Mouse (Mus musculus): Measurements from ENCODE around the gene Tns2. TPM values are rescaled to one million over a fixed set of nuclear protein-coding genes. Genes with fewer than 3 reads are reported as not detected.

Tns2 gene
- polyA plus RNA-seq, 1 experiment from 2014 or later: 46.6 TPM

DNA sequence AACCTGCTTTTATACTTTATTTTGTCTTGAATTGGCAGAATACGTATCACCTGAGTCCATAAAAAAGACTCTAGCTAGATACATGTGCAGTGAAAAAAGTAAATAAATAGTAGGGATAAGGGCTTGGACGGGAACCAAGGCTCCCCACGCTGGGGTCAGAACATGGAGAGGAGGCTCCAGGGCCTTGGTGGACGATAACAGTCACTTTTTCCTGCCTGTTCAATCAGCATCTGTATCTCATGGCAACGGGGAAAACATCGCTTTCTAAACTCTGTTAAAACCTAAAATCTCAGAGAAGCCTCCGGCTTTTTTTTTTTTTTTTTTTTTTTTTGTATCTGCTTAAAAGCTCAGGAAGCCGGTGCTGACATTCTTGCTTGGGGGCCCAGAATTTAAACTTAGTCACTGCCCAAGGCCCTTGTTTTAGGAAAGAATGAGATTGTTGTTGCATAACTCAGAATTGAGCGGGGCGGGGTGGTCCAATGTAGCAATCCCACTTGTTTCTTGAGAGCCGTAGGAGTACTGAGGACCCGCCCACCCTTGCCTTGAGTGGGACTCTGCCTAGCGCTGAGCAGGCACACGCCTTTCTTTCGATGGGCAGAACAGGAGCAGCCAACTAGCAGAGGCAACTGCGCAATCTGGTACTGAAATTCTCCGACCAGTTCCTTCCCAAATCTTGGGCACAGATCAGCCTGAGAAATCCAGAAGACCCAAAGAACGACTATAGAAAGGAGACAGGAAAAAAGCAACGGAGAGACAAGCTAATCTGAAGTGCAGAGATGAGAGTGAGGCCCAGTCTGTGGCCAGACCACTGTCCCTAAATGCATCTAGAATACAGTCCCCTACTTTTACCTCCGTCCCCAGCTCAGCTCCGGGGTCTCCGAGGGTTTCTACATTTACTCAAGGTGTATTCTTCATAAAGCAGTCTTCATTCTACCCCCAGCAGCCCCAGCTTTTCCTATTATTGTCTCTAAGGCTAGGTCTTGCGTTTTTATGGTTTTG is 43.0 kb downstream of the Tns2 start:
- Histone ChIP-seq H3K9me3 (ENCODE audit: control insufficient read depth, low read length) (no peaks in the 10 kb centered on the region), H3K27me3 (ENCODE audit: control insufficient read depth, insufficient read depth, low read length) (peaks cover 13% of the 10 kb centered on the region), H3K9ac (ENCODE audit: low read depth, low read length) (no peak overlapping the region), H3K4me2 (replicated peaks; ENCODE audit: low read depth, low read length) (no peak overlapping the region), H3K4me3 (ENCODE audit: low read length) (no peak overlapping the region), H3K36me3 (ENCODE audit: control insufficient read depth, insufficient read depth, low read length) (no peaks in the 10 kb centered on the region), H3K4me1 (ENCODE audit: control insufficient read depth, insufficient read depth, low read length) (0 out of 2 replicates have a peak, but pooled peaks cover 3% of the 10 kb centered on the region), H3K27ac (ENCODE audit: low read depth, low read length) (peak overlapping the region; percentile 37; the same call in 1 of the 2 replicates)
- WGBS: 56% methylated on average over 23 of the region's 23 CpGs
- ATAC-seq (ENCODE audit: low FRiP score, low TSS enrichment): peak; percentile 44; the same call in 1 of the 2 replicates

DNA sequence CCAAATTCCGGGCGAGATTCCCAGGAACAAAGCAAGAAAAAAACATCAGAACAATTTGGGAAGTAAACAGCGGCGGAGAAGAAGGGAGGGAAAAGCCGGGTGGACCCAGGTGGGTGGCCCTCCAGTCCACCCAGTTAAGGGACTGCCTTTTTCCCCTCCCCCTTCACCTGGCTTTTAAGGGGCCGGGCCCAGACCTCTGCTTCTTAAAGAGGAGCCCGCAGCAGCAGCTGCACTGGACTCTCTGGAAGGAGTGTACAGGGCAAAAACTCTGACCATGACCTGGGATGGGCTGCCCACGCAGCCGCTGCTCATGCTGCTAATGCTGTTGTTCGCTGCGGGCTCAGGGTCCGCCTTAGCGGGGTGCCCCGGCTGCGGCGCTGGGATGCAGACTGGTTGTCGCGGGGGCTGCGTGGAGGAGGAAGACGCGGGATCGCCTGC is 44.1 kb downstream of the Tns2 start, which contains the start of gene Igfbp6:
TSS of gene Igfbp6 (plus strand) at position 89 of the 438 bp plus-strand sequence.
- Histone ChIP-seq H3K9me3 (ENCODE audit: control insufficient read depth, low read length) (no peaks in the 10 kb centered on the region), H3K27ac (ENCODE audit: low read depth, low read length) (peak within 1 kb of the TSS; percentile 37; the same call in 1 of the 2 replicates), H3K4me1 (ENCODE audit: control insufficient read depth, insufficient read depth, low read length) (0 out of 2 replicates have a peak, but pooled peaks cover 5% of the 10 kb centered on the region), H3K36me3 (ENCODE audit: control insufficient read depth, insufficient read depth, low read length) (no peaks in the 10 kb centered on the region), H3K4me3 (ENCODE audit: low read length) (peak within 1 kb of the TSS; percentile 26), H3K4me2 (replicated peaks; ENCODE audit: low read depth, low read length) (peak within 1 kb of the TSS; percentile 41), H3K9ac (ENCODE audit: low read depth, low read length) (peak within 1 kb of the TSS; percentile 31; the same call in 1 of the 2 replicates), H3K27me3 (ENCODE audit: control insufficient read depth, insufficient read depth, low read length) (peaks cover 13% of the 10 kb centered on the region)
- WGBS: 4% methylated on average over 22 of the region's 22 CpGs
- ATAC-seq (ENCODE audit: low FRiP score, low TSS enrichment): peak; percentile 57

DNA sequence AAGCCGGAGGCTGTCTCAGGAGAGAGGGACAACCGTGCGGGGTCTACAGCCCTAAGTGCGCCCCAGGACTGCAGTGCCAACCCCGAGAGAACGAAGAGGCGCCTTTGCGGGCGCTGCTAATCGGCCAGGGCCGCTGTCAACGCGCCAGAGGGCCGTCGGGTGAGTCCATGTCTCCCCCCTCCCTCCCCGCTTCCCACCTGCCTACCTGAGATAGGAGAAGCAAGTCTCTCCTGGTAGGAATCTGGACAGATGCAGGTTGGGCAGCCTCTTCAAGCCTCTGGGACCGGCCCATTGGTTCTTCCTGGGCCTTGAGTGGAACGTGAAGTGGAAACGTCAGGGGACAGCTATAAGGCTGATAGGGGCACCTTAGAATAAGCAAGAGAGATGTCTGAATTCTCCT is 44.5 kb downstream of the Tns2 start:
- Histone ChIP-seq H3K4me3 (ENCODE audit: low read length) (peak overlapping the region; percentile 26), H3K9ac (ENCODE audit: low read depth, low read length) (peak overlapping the region; percentile 31; the same call in 1 of the 2 replicates), H3K9me3 (ENCODE audit: control insufficient read depth, low read length) (no peaks in the 10 kb centered on the region), H3K27me3 (ENCODE audit: control insufficient read depth, insufficient read depth, low read length) (peaks cover 13% of the 10 kb centered on the region), H3K36me3 (ENCODE audit: control insufficient read depth, insufficient read depth, low read length) (no peaks in the 10 kb centered on the region), H3K4me2 (replicated peaks; ENCODE audit: low read depth, low read length) (peak overlapping the region; percentile 41), H3K27ac (ENCODE audit: low read depth, low read length) (no peak overlapping the region), H3K4me1 (ENCODE audit: control insufficient read depth, insufficient read depth, low read length) (0 out of 2 replicates have a peak, but pooled peaks cover 5% of the 10 kb centered on the region)
- WGBS: 13% methylated on average over 16 of the region's 19 CpGs
- ATAC-seq (ENCODE audit: low FRiP score, low TSS enrichment): no peak

DNA sequence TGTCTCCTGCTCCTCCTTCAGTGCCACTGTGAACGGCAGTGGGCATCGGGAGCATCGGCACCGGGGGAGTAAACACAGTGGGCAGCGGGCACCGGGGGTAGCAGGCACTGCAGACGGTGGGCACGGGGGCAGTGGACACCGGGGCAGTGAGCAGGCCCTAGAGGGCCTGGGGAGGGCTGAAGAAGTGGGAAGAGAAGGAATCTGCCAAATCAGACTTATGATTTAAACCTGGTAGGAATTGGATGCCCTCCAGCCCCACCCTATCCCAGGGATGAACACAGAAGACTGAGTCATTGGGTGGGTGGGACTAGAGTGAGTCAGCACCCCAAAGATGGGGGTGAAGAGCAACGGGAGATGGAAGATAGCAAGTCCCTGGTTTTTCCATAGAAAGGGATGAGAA is 45.1 kb downstream of the Tns2 start:
- H3K9ac ChIP-seq (ENCODE audit: low read depth, low read length): peak overlapping the region; percentile 12; the same call in 1 of the 2 replicates
- H3K4me3 ChIP-seq (ENCODE audit: low read length): peak overlapping the region; percentile 26; the same call in 1 of the 2 replicates
- 81% methylated on average over 10 of the region's 10 CpGs for WGBS
- peaks cover 7% of the 10 kb centered on the region; the same call in 1 of the 2 replicates for H3K4me1 ChIP-seq (ENCODE audit: control insufficient read depth, insufficient read depth, low read length)
- H3K36me3 ChIP-seq (ENCODE audit: control insufficient read depth, insufficient read depth, low read length): no peaks in the 10 kb centered on the region
- H3K9me3 ChIP-seq (ENCODE audit: control insufficient read depth, low read length): no peaks in the 10 kb centered on the region
- H3K4me2 ChIP-seq (replicated peaks; ENCODE audit: low read depth, low read length): peak overlapping the region; percentile 41; the same call in 1 of the 2 replicates
- H3K27ac ChIP-seq (ENCODE audit: low read depth, low read length): no peak overlapping the region
- no peak for ATAC-seq (ENCODE audit: low FRiP score, low TSS enrichment)
- H3K27me3 ChIP-seq (ENCODE audit: control insufficient read depth, insufficient read depth, low read length): peaks cover 13% of the 10 kb centered on the region

DNA sequence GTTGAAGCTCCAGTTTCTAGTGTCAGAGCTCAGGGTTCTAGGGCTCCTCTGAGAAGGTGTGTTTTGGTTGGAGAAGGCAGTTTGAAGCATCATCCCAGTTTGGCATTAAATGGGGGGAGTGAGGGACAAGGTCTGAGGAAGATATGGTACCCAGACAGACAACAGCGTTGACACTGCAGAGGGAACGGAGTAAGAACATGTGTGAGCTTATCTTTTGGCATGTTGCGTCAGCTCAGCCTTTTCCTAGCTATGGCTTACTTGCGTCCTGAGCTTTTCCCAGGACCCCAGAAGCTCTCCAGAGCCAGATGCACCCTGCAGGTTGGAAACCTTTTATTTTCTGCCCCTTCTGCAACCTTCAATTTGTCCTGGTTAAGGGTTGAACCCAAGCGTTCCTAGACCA is 45.9 kb downstream of the Tns2 start:
- peaks cover 13% of the 10 kb centered on the region for H3K27me3 ChIP-seq (ENCODE audit: control insufficient read depth, insufficient read depth, low read length)
- H3K4me2 ChIP-seq (replicated peaks; ENCODE audit: low read depth, low read length): no peak overlapping the region; the same call in 1 of the 2 replicates
- H3K4me3 ChIP-seq (ENCODE audit: low read length): no peak overlapping the region
- ATAC-seq (ENCODE audit: low FRiP score, low TSS enrichment): no peak
- H3K27ac ChIP-seq (ENCODE audit: low read depth, low read length): no peak overlapping the region
- no peaks in the 10 kb centered on the region for H3K9me3 ChIP-seq (ENCODE audit: control insufficient read depth, low read length)
- no peaks in the 10 kb centered on the region for H3K36me3 ChIP-seq (ENCODE audit: control insufficient read depth, insufficient read depth, low read length)
- no peak overlapping the region for H3K9ac ChIP-seq (ENCODE audit: low read depth, low read length)
- 94% methylated on average over 5 of the region's 5 CpGs for WGBS
- peaks cover 12% of the 10 kb centered on the region; the same call in 1 of the 2 replicates for H3K4me1 ChIP-seq (ENCODE audit: control insufficient read depth, insufficient read depth, low read length)

DNA sequence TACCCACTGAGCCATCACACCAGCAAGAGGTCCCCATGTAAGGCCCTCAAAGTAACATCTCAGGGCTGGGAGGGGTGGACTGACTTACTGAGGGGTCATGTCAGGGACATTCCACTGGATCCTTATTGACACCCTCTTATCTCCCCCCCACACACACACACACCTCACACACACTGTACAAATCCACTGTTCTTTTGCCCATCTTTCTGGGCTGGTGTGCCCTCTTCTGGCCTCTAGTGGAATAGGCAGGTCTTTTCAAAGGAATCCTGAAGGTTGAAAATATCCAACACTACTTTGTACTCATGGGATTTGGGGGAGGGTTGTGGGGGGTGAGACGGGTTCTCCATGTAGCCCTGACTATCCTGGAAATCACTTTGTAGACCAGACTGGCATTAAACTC is 46.7 kb downstream of the Tns2 start:
- H3K4me1 ChIP-seq (ENCODE audit: control insufficient read depth, insufficient read depth, low read length): peaks cover 12% of the 10 kb centered on the region; the same call in 1 of the 2 replicates
- H3K9ac ChIP-seq (ENCODE audit: low read depth, low read length): no peak overlapping the region
- H3K4me2 ChIP-seq (replicated peaks; ENCODE audit: low read depth, low read length): no peak overlapping the region
- WGBS: 0% methylated on average over 1 of the region's 1 CpGs
- H3K36me3 ChIP-seq (ENCODE audit: control insufficient read depth, insufficient read depth, low read length): no peaks in the 10 kb centered on the region
- no peak overlapping the region for H3K4me3 ChIP-seq (ENCODE audit: low read length)
- no peak overlapping the region for H3K27ac ChIP-seq (ENCODE audit: low read depth, low read length)
- ATAC-seq (ENCODE audit: low FRiP score, low TSS enrichment): no peak
- no peaks in the 10 kb centered on the region for H3K9me3 ChIP-seq (ENCODE audit: control insufficient read depth, low read length)
- peaks cover 13% of the 10 kb centered on the region for H3K27me3 ChIP-seq (ENCODE audit: control insufficient read depth, insufficient read depth, low read length)

DNA sequence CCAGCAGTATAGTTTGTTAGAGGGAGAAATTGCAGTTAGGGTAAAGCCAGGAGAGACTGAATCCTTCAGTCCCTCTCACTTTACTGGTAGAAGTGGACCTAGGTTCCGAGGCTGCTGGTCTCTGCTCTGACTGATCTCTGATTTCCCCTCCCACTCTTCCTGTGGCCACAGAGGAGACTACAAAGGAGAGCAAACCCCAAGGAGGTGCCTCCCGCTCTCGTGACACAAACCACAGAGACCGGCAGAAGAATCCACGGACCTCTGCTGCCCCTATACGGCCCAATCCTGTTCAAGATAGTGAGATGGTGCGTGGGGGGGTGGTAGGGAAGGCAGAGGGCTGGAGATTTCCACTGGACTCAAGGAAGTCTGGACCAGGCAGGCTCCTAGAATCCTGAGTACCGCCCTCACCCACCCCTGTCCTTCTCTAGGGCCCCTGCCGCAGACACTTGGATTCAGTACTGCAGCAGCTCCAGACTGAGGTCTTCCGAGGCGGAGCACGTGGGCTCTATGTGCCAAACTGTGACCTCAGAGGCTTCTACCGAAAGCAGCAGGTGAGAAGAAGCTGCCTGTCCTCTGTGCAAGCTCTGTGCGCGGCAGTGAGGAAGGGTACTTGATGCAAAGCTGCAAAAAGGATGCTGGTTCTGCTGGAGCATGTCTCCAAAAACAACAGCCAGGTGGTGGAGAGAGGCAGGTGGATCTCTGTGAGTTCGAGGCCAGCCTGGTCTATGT is 47.6 kb downstream of the Tns2 start:
- no peak for ATAC-seq (ENCODE audit: low FRiP score, low TSS enrichment)
- no peak overlapping the region; the same call in 1 of the 2 replicates for H3K4me2 ChIP-seq (replicated peaks; ENCODE audit: low read depth, low read length)
- H3K9ac ChIP-seq (ENCODE audit: low read depth, low read length): peak overlapping the region; percentile 18; the same call in 1 of the 2 replicates
- H3K36me3 ChIP-seq (ENCODE audit: control insufficient read depth, insufficient read depth, low read length): no peaks in the 10 kb centered on the region
- peaks cover 13% of the 10 kb centered on the region for H3K27me3 ChIP-seq (ENCODE audit: control insufficient read depth, insufficient read depth, low read length)
- peaks cover 12% of the 10 kb centered on the region; the same call in 1 of the 2 replicates for H3K4me1 ChIP-seq (ENCODE audit: control insufficient read depth, insufficient read depth, low read length)
- H3K4me3 ChIP-seq (ENCODE audit: low read length): no peak overlapping the region
- no peaks in the 10 kb centered on the region for H3K9me3 ChIP-seq (ENCODE audit: control insufficient read depth, low read length)
- no peak overlapping the region for H3K27ac ChIP-seq (ENCODE audit: low read depth, low read length)
- WGBS: 57% methylated on average over 16 of the region's 16 CpGs

DNA sequence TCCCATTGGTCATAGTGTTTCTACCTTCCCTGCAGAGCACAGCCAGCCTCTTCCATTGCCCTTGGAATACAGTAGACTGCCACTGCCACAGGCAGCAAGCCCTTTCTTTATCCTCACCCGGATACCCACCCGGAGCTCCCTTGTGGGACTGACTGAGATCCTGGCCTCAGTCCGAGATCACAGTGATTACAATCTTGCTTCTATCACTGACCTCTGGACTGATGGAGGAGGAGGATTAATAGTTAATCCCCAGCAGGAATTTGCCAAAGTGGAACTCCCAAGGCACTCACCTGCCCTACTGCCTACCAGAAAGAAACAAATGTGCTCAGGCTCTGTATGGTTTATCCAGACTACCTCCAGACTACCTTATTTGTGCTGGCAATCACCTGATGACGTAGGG is 49.3 kb downstream of the Tns2 start:
- no peak overlapping the region for H3K4me3 ChIP-seq (ENCODE audit: low read length)
- H3K27ac ChIP-seq (ENCODE audit: low read depth, low read length): no peak overlapping the region
- peaks cover 9% of the 10 kb centered on the region; the same call in 1 of the 2 replicates for H3K4me1 ChIP-seq (ENCODE audit: control insufficient read depth, insufficient read depth, low read length)
- no peak for ATAC-seq (ENCODE audit: low FRiP score, low TSS enrichment)
- H3K36me3 ChIP-seq (ENCODE audit: control insufficient read depth, insufficient read depth, low read length): no peaks in the 10 kb centered on the region
- H3K4me2 ChIP-seq (replicated peaks; ENCODE audit: low read depth, low read length): no peak overlapping the region
- WGBS: 67% methylated on average over 4 of the region's 4 CpGs
- H3K9me3 ChIP-seq (ENCODE audit: control insufficient read depth, low read length): no peaks in the 10 kb centered on the region
- peaks cover 10% of the 10 kb centered on the region for H3K27me3 ChIP-seq (ENCODE audit: control insufficient read depth, insufficient read depth, low read length)
- H3K9ac ChIP-seq (ENCODE audit: low read depth, low read length): no peak overlapping the region
